Mouse (Mus musculus): Measurements from ENCODE around the gene Rab3ip.

The Rab3ip gene

DNA sequence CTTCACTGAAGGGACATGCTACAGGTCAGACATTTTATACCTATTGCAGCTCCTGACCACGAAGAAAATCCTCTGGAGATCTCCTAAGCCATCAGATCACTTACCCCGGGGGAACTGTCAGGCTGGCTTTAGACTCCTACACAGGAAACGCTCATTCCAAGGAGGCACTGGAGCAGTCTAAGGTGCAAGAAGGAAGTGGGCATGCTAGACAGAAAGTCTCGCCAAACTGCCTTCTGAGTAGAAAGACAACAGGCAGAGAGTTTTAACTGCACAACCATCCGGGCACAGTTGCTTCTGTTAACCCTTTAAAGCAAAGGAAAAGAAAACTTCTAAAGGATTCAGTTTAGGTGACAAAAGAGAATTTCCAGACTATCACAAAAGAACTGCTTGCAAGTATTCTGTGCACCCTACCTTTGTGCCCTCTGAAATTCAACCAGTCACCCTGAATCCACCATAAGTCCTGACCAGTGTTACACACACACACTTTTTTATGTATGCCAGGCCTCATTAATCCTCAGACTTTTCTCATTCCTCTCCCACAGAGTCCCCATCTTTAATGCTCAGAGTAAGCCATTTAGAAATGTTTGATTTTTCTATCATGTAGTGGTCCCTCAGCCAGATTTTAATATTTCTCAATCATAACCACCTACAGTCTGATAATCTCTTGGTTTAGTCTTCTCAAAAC is 7.4 kb upstream of the Rab3ip start:
- no peak for DNase-seq (ENCODE audit: low spot score)

DNA sequence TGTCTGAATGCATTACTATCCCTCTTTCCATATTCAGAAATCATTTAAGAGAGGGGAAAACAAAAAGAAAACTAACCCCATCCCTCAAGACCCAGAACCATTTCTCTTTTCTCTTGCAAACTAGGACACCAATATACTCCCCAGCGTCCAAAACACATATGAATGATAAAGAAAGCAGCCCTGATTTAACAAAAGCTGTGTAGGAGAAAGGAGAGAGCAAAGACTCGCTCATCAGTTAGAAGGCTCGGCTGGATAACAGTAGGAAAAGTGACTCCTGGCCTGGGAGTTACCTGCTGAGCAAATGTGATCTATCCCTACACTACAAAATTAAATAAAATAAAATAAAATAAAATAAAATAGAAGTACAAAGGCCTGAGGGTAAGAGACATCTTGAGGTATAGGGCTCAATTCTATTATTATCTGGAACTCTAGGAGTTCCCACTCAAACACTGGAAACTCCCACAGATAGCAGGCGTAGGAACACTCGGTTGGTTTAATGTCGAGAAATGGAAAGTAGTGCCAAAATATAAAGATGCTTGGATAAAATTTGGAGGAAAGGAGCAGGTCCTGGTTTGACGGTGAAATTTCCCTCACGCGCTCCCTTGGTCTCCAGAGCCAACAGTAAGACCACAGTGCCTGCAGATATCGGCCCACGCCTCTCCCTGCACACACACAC is 6.1 kb upstream of the Rab3ip start:
- DNase-seq (ENCODE audit: low spot score) = no peak

DNA sequence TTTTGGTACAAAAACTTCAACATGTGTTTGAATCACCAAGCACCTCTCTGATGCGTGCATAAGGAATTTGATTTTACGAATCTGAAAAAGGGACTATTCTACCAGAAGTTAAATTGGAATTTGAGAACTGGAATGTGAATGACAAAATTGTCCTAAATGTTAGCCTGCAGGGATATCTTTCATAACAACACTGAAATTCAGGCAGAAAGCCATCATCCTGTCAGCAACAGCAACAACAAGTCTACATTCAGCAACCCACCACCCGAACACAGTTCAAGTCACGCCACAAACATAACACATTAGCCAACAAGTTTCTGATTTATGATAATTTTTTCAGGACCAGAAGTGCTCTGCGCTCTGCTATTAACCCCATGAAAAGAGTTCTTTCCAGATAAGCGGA is 4.6 kb upstream of the Rab3ip start:
- no peak for DNase-seq (ENCODE audit: low spot score)

- no peak for DNase-seq (ENCODE audit: low spot score)
Observed at GRCm38 (mm10) chr10:116950886-116951285, 317 bp upstream of the Rab3ip start.

DNA sequence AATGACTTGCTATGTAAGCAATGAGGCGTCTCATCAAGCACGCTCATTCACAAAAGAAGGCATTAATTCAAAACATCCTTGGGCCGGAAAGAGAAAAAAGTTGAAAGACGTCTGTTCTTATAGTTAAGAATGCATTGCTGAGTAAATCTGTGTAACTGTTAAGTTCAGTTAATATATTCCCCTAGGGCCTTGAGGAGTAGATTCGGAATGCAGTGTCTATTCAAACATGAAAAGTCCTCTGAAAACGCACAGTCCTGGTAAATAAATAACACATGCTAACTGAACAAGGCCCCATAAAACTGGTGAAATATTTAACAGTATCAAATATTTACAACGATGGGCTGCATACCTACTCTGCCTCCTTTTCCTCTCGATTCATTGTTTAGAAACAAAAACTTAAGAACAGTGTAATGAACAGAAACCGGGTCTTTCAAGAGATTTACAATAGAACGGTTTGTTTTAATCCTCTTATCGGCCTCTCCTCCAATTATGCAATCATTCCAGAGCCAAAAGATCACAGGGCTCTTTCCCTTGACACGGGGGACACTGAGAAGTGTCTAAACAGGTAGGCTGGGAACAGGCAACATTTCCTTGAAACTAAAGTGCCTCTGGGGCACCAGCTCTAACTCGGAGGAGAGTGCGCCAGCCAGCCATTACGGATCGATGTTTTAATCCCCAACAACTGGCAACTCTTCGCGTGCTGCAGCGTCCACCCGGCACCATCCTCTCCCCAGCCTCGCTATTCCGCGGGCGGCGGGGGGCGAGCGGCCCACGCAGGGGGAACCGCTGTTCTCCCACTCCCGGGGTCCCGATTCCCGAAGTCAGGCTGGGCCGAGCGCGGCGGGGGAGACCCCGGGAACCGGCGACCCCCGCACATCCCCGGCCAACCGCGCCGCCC is 1.2 kb downstream of the Rab3ip start:
- DNase-seq (ENCODE audit: low spot score) = no peak

- no peak for DNase-seq (ENCODE audit: low spot score)
Observed at GRCm38 (mm10) chr10:116948414-116948813, 2.2 kb downstream of the Rab3ip start.

DNA sequence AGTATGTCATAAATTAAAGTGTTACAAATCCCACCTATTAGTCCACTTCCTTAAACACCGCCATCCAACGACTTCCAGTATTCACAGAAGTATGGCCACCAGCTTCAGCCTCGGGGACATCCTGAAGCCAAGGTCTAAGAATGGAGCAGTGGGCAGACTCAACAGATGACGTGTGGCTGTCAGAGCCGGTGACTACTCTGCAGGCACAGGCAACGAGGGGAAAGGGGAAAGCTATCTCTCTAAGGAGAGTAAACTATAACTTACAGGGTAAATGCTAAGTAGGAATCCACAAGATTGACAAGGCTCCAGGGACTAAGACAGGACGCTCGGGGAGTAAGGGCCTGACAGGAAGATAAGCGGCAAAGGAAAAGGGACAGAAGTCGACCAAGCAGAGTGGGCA is 5.6 kb downstream of the Rab3ip start:
- DNase-seq (ENCODE audit: low spot score) = no peak

GRCm38 (mm10) chr10:116944144-116944543 is 6.4 kb downstream of the Rab3ip start:
- DNase-seq (ENCODE audit: low spot score) = no peak

GRCm38 (mm10) chr10:116943025-116943424 is 7.5 kb downstream of the Rab3ip start:
- DNase-seq (ENCODE audit: low spot score) = no peak

DNA sequence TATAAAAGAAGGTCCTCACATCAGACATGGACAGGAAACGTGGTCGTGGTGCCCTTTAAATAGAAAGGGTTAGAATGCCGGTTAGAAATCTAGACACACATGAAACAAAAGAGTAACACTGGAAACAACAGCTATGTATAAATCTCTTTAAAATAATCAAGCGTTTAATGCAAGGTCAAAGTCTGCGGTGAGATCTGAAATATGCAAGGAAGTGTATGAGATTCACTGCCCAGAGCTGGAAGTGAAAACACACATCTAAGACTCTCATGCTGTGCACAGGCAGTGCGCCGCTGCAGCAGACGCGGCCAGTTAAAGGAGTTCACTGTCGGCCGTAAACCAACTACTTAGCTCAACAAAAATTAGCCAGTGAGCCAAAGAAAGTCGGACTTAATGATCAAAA is 15.5 kb downstream of the Rab3ip start:
- DNase-seq (ENCODE audit: low spot score) = no peak

- DNase-seq (ENCODE audit: low spot score) = no peak
Observed at GRCm38 (mm10) chr10:116933794-116934193, 16.8 kb downstream of the Rab3ip start.

DNA sequence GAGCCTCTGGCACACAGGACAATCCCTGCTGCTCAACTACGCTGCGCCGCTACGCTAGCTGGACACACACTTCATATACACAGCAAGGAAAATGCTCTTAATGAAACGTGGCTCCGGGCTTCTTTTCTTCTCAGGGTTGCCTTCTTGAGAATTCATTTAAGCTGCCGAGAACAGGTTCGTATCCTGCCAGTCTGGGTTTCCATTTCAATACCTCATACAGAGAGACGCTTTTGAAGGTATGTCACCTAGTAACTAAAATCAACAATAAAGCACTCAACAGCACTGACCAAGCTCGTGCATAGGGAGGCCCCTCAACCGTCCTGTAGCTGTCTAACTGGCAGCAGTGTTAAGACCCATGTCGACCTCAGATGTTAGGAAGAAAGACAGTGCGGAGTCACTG is 18.2 kb downstream of the Rab3ip start:
- DNase-seq (ENCODE audit: low spot score) = no peak

- no peak for DNase-seq (ENCODE audit: low spot score)
Observed at GRCm38 (mm10) chr10:116931497-116932179, 18.9 kb downstream of the Rab3ip start.

GRCm38 (mm10) chr10:116930936-116931335 is 19.6 kb downstream of the Rab3ip start:
- no peak for DNase-seq (ENCODE audit: low spot score)

DNA sequence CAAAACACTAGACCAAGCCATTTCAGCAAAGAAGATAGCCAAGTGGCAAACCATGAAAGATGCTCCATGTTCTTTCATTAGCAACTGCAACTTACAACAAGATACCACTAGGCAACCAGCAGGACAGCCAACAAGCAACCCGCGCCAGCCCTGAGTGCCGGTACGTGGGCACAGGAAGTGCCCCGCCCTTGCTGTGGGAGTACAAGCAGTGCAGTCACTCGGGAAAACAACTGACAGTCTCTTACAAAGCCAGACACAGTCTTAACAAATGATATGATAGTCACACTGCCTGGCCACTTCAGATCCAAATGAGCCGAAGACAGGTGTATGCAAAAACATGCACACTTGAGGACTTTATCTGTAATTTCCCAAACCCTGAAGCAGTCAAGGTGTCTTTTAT is 20.1 kb downstream of the Rab3ip start:
- DNase-seq (ENCODE audit: low spot score) = no peak

DNA sequence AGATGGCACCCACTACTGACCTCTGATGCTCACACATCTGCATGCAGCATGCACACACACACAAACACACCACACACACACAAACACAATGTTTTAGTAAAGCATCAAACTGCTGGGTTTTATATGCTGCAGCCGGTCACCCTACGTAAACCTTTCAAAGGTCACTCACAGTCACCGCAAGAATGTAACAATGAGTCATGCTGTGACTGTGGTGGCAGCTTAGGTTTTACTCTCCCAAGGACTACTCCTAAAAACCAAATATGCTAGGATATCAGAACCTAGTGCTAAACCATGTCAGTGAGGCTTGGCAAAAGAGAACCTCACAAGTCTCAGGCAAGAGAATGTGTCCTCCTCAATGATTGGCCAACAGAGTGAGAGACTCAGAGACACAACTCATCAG is 21.7 kb downstream of the Rab3ip start:
- no peak for DNase-seq (ENCODE audit: low spot score)

DNA sequence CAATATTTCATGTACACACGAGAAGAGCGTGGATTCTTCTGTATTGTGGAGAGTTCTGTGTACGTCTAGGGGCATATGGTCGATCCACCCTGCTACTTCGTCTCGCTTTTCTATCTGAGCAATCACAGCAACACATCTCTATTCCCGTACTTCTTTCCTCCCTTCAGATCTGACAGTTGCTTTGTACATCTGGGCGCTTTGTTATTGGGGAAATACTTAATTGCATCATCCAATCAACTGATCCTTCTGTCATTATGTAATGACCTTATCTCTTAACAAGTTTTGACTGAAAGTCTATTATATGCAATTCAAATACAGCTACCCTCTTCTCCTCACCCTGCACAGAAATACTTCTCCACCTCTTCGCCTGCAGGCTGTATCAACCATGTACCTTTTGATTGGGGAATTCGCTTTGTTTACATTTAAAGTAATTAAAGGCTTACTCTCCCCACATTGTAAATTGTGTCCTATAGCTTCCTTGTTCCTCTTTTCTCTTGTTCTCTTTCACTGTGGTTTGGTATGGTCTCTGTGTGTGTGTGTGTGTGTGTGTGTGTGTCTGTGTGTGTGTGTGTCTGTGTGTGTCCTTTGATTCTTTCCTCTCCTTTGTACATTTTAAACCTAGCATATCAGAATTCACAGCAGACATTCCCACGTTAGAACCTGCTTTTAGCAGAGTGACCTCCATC is 24.0 kb downstream of the Rab3ip start:
- no peak for DNase-seq (ENCODE audit: low spot score)

GRCm38 (mm10) chr10:116923651-116924495 is 26.7 kb downstream of the Rab3ip start:
- no peak for DNase-seq (ENCODE audit: low spot score)

- no peak for DNase-seq (ENCODE audit: low spot score)
Observed at GRCm38 (mm10) chr10:116922161-116922560, 28.4 kb downstream of the Rab3ip start.

DNA sequence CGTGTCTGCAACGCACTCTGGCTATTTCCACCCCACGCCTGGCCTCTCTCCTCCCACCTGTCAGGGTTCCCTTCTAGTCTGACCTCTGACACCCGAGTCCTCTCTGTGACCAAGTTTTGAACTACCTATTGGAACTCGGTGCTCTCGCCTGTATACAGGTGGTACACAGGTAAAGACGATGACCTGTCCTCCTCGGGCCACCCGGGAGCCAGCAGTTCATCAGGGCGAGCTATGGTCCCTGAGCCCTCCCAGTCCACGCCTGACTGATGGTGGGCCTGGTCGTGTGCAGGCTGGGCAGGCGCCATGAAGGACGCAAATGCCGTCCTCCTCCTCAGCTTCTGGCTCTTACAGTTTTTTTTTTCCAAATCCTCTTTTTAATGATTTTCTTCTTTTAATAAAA is 29.2 kb downstream of the Rab3ip start:
- DNase-seq (ENCODE audit: low spot score) = no peak

DNA sequence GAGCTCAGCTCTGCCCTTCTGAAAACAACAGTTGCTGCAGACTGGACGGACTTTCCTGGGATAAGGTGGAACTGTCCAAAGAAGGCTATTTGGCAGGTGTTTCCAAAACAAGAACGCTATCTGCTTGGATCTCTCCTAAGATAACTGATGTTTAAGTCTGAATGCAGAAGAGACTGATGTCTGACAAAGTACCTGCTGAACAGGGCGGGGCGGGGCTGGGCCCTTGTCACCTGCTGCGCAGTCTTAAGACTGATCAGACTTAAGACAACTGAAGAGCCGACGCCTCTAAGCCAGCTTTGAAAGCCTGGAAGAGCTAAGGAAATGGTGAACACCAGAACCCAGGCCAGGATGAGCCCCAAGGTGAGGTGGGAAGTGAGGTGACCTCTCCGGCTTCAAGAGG is 29.9 kb downstream of the Rab3ip start:
- DNase-seq (ENCODE audit: low spot score) = no peak
